Mouse (Mus musculus) heart, postnatal 0 days (tissue): ENCODE measurements around the gene Ankrd50. TPM values are rescaled to one million over a fixed set of nuclear protein-coding genes. Genes with fewer than 3 reads are reported as not detected.

Experiments used
- ATAC-seq: fragments of 200-750 bp; cut with Nextera tagmentation; 2 replicates; pipeline ENCODE4 v1.8.0; 2017; ENCODE audit warnings: low read depth, moderate number of reproducible peaks, moderate library complexity; ENCODE audit not compliant: insufficient read depth
- DNase-seq: peaks from one replicate; pipeline ENCODE4 v3.0.0-alpha.2; 2016; ENCODE audit warnings: low spot score
- H3K27ac ChIP-seq: fragments of 300-500 bp; sonication (generic); 2 replicates; pipeline ENCODE4 v1.5.1; 2014; ENCODE audit warnings: low read depth, mild to moderate bottlenecking
- H3K27me3 ChIP-seq: fragments of 300-500 bp; sonication (generic); 2 replicates; pipeline ENCODE4 v1.6.1; 2014; ENCODE audit warnings: low read length, mixed read lengths; ENCODE audit not compliant: control insufficient read depth, insufficient read depth
- H3K36me3 ChIP-seq: fragments of 300-500 bp; sonication (generic); replicated peaks from 2 replicates; pipeline ENCODE4 v1.6.1; 2014; ENCODE audit warnings: low read length, mixed read lengths; ENCODE audit not compliant: control insufficient read depth, insufficient read depth
- H3K4me1 ChIP-seq: fragments of 300-500 bp; sonication (generic); 2 replicates; pipeline ENCODE4 v1.6.1; 2014; ENCODE audit warnings: antibody characterized with exemption; ENCODE audit not compliant: control insufficient read depth, insufficient read depth
- H3K4me2 ChIP-seq: fragments of 300-500 bp; sonication (generic); 2 replicates; pipeline ENCODE4 v1.6.1; 2014; ENCODE audit warnings: low read depth, mild to moderate bottlenecking, low read length, moderate library complexity
- H3K4me3 ChIP-seq: fragments of 300-500 bp; sonication (generic); 2 replicates; pipeline ENCODE4 v1.5.1; 2014; ENCODE audit warnings: low read depth, low read length
- H3K9ac ChIP-seq: fragments of 300-500 bp; sonication (generic); replicated peaks from 2 replicates; pipeline ENCODE4 v1.6.1; 2014; ENCODE audit warnings: low read depth, low read length, mixed read lengths
- H3K9me3 ChIP-seq: fragments of 300-500 bp; sonication (generic); replicated peaks from 2 replicates; pipeline ENCODE4 v1.6.1; 2016; ENCODE audit warnings: low read length; ENCODE audit not compliant: control insufficient read depth
- CTCF ChIP-seq: IDR thresholded peaks from 2 replicates; pipeline ENCODE4 v1.5.1; 2016; ENCODE audit warnings: antibody characterized with exemption, control low read depth, low read depth
- EP300 ChIP-seq: IDR thresholded peaks from 2 replicates; pipeline ENCODE4 v1.6.1; 2016; ENCODE audit warnings: antibody characterized with exemption, low read depth
- WGBS: fragments of 180-500 bp; shearing (Covaris S2); extraction: QIAGEN DNeasy Blood & Tissue Kit; methylation state at CpG from one replicate; pipeline ENCODE4 v1.1.7; 2014; 5-methylcytosine and 5-hydroxymethylcytosine counted together
- polyA plus RNA-seq: library from polyadenylated mRNA; unstranded; fragments of >200 nt; fragmentation: Nextera tagmentation; extraction: Ambion mirVana; gene quantifications from 2 replicates; pipeline ENCODE4 v1.2.1, GENCODE M21; 2015
- total RNA-seq: library from RNA; depleted of rRNA; stranded (reverse); fragments of >200 nt; gene quantifications from 2 replicates; pipeline ENCODE4 v1.2.3, GENCODE M21; 2014; ENCODE audit warnings: low replicate concordance

The Ankrd50 gene
- total and polyA plus RNA-seq, 2 experiments from 2014 or later: 10.9 to 85.9 TPM

DNA sequence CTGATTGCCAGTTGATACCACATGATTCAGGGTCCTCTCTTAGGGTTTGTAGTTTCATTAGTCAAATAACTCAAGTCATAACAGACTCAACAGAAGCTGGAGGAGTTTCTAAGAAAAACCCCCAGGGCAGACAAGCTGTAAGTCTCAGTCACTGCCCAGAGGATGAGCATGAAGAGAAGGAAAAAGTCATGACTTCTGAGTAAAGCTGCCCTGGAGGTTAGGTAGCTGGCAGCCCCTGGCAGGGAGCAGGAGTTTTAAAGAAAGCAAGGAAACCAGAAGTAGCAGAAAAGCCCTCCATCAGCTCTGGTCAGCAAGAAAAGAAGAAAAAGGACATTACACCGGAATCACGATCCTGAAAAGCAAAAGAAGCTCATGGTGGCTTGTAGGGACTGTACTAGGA, 50.2 kb downstream of the Ankrd50 start:
- no peak for DNase-seq
- Histone ChIP-seq H3K4me2 (no peak overlapping the region), H3K9ac (no peak overlapping the region), H3K4me1 (no peaks in the 10 kb centered on the region), H3K9me3 (no peaks in the 10 kb centered on the region), H3K36me3 (no peaks in the 10 kb centered on the region), H3K27ac (no peak overlapping the region), H3K27me3 (no peaks in the 10 kb centered on the region), H3K4me3 (no peak overlapping the region)
- no peak for TF ChIP-seq EP300
- no peak for TF ChIP-seq CTCF
- 91% methylated on average over 2 of the region's 2 CpGs for WGBS
- ATAC-seq: no peak

DNA sequence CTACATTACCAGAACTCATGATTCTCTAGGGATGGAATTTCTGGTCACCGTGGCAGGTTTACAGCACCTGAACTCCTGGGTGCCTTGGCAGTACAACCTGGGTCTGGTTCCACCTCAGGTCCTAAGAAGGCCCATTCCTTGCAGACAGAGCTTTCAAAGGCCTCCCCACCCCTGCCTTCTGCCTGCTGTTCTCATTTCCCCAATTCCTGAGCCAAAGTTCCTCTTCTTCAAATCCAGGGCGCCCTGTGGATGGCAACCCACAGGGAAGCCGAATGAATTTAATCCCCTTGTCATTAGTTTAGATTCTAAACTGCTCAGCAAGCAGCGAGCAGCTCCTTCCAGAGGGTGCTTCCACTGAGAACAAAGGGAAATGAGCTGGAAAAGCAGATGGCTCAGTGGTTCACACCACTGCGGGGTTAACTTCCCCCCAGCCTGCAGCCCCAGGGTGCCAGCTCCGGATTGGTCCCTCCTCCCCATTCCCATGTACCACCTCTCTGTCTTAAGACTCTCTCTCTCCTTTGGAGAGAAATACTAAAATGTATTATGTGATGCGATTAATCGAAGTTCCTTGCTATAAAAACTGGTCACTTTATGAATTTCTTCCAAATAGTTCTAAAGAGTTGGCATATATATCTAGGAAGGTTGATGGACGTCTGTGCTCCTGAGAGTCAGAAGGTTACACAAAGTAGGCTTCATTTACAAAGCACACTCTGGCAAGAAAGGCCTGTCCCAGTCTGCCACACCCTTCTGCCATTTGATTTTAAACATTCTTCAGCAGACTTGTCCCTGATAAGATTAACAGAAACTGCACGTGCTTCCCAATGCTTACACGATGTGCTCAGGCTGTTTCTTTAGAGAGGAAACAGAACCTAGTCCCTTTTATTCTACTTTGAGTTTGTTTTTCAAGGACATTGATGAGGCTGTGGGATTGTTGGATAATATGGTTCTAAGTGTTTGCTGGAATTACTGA, 50.9 kb downstream of the Ankrd50 start:
- 31% methylated on average over 11 of the region's 11 CpGs for WGBS
- Histone ChIP-seq H3K9ac (no peak overlapping the region), H3K27ac (no peak overlapping the region), H3K9me3 (no peaks in the 10 kb centered on the region), H3K4me1 (no peaks in the 10 kb centered on the region), H3K4me3 (no peak overlapping the region), H3K4me2 (no peak overlapping the region), H3K27me3 (no peaks in the 10 kb centered on the region), H3K36me3 (no peaks in the 10 kb centered on the region)
- ATAC-seq (no peak), DNase-seq (no peak)
- TF ChIP-seq EP300 (no peak), CTCF (no peak)

DNA sequence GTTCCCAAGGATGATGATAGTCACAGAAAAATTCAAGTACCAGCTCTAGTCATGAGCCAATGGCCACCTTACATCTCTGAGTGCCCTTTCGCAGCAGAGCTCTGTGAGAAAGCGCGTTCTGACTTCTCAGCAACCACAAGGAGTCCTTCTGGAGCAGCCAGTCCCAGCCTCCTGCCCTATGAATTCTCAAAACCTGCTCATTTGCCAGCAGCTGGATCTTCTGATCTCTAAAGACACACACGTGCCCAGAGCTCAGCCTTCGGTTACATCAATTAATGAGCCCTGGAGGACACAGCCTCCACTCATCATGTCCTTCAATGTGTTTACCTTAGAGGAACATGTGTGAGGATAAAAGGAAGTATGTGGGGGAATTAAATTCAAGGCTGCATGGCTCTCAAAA, 53.2 kb downstream of the Ankrd50 start:
- Histone ChIP-seq H3K9me3 (no peaks in the 10 kb centered on the region), H3K9ac (no peak overlapping the region), H3K4me1 (no peaks in the 10 kb centered on the region), H3K27me3 (no peaks in the 10 kb centered on the region), H3K4me3 (no peak overlapping the region), H3K27ac (no peak overlapping the region), H3K36me3 (no peaks in the 10 kb centered on the region), H3K4me2 (no peak overlapping the region)
- TF ChIP-seq EP300: no peak
- DNase-seq (no peak), ATAC-seq (no peak)
- 83% methylated on average over 5 of the region's 5 CpGs for WGBS

DNA sequence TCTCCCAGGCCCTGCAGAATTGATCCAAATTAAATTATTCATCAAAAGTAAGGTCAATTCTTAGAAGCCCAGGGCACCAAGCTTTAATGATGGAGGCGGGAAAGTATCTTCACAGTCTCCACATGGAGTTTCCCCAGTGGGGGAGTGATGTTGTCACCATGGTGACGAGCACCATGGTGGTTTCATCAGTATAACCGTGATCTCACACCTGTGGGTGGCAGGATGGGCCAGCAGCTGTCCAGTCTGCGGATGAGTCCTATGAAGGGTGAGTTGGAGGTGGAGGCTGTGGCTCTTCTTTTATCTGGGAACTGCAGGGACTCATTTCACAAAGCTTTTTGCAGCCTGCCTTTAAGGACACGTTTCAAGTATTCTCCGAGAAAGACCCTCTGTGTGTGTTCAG, 53.6 kb downstream of the Ankrd50 start:
- H3K4me3 ChIP-seq: no peak overlapping the region

DNA sequence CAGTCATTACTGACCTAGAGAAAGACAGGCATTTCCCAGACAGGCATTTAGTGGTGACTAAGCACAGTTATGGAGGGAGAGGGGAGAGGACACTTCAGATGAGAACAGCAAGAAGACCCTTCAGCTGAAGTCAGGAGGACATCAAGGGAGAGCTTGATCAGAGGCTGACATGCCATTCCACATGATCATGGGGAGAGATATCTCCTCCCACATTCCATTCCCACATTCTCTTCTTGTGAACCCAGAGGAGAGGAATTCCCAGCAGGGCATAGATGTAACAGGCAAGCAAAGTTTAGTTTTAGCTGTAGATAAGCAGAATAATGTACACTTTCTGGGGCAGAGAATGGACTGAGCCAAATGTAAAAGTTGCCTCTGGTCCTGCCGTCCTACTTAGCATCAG, 57.4 kb downstream of the Ankrd50 start:
- no peak overlapping the region for H3K4me3 ChIP-seq
- TF ChIP-seq EP300 (no peak), CTCF (no peak)

More for the DNA sequence above, 53.6 kb downstream of the Ankrd50 start:
- no peak for ATAC-seq
- H3K27me3 ChIP-seq: no peaks in the 10 kb centered on the region
- H3K4me1 ChIP-seq: no peaks in the 10 kb centered on the region
- no peak overlapping the region for H3K4me2 ChIP-seq
- no peaks in the 10 kb centered on the region for H3K9me3 ChIP-seq
- WGBS: 81% methylated on average over 6 of the region's 6 CpGs
- H3K9ac ChIP-seq: no peak overlapping the region
- DNase-seq: no peak
- no peak for TF ChIP-seq CTCF
- no peak for TF ChIP-seq EP300
- no peak overlapping the region for H3K27ac ChIP-seq
- H3K36me3 ChIP-seq: no peaks in the 10 kb centered on the region

More for the DNA sequence above, 57.4 kb downstream of the Ankrd50 start:
- no peak for DNase-seq
- ATAC-seq: no peak
- no peaks in the 10 kb centered on the region for H3K4me1 ChIP-seq
- no peaks in the 10 kb centered on the region for H3K36me3 ChIP-seq
- no peaks in the 10 kb centered on the region for H3K27me3 ChIP-seq
- no peak overlapping the region for H3K9ac ChIP-seq
- no peaks in the 10 kb centered on the region for H3K9me3 ChIP-seq
- H3K4me2 ChIP-seq: no peak overlapping the region
- 28% methylated on average over 1 of the region's 1 CpGs for WGBS
- H3K27ac ChIP-seq: no peak overlapping the region
